Mouse (Mus musculus) liver, postnatal 0 days (tissue): ENCODE results near the gene Syt7. TPM values are rescaled to one million over a fixed set of nuclear protein-coding genes. Genes with fewer than 3 reads are reported as not detected.

ENCODE experiments used
- ATAC-seq: fragments of 200-750 bp; cut with Nextera tagmentation; 2 replicates; pipeline ENCODE4 v1.8.0; 2017; ENCODE audit warnings: mild to moderate bottlenecking, moderate library complexity
- DNase-seq: peaks from one replicate; pipeline ENCODE4 v3.0.0-alpha.2; 2016
- H3K27ac ChIP-seq: fragments of 300-500 bp; sonication (generic); 2 replicates; pipeline ENCODE4 v1.5.1; 2014; ENCODE audit warnings: antibody characterized with exemption, moderate library complexity, mild to moderate bottlenecking, low read depth
- H3K27me3 ChIP-seq: fragments of 300-500 bp; sonication (generic); 2 replicates; pipeline ENCODE4 v1.6.1; 2014; ENCODE audit warnings: low read length, control low read depth, mixed read lengths; ENCODE audit not compliant: insufficient read depth
- H3K36me3 ChIP-seq: fragments of 300-500 bp; sonication (generic); replicated peaks from 2 replicates; pipeline ENCODE4 v1.6.1; 2014; ENCODE audit warnings: mild to moderate bottlenecking, control low read depth, low read length, moderate library complexity, mixed read lengths; ENCODE audit not compliant: insufficient read depth
- H3K4me1 ChIP-seq: fragments of 300-500 bp; sonication (generic); 2 replicates; pipeline ENCODE4 v1.6.1; 2014; ENCODE audit warnings: antibody characterized with exemption, mild to moderate bottlenecking, control low read depth; ENCODE audit not compliant: insufficient read depth
- H3K4me2 ChIP-seq: fragments of 300-500 bp; sonication (generic); 2 replicates; pipeline ENCODE4 v1.6.1; 2014; ENCODE audit warnings: low read depth, mild to moderate bottlenecking, low read length, moderate library complexity, mixed read lengths
- H3K4me3 ChIP-seq: fragments of 300-500 bp; sonication (generic); 2 replicates; pipeline ENCODE4 v1.5.1; 2014; ENCODE audit warnings: low read depth, low read length
- H3K9ac ChIP-seq: fragments of 300-500 bp; sonication (generic); replicated peaks from 2 replicates; pipeline ENCODE4 v1.6.1; 2014; ENCODE audit warnings: mild to moderate bottlenecking, moderate library complexity
- H3K9me3 ChIP-seq: fragments of 300-500 bp; sonication (generic); 2 replicates; pipeline ENCODE4 v1.6.1; 2016; ENCODE audit warnings: mild to moderate bottlenecking, control low read depth, low read length, mixed read lengths
- CTCF ChIP-seq: sonication (generic); IDR thresholded peaks from 2 replicates; pipeline ENCODE4 v1.5.1; 2016; ENCODE audit warnings: antibody characterized with exemption, low read depth
- EP300 ChIP-seq: IDR thresholded peaks from 2 replicates; pipeline ENCODE4 v1.6.1; 2016; ENCODE audit warnings: antibody characterized with exemption, low read depth, mild to moderate bottlenecking
- WGBS: fragments of 180-500 bp; shearing (Covaris S2); extraction: QIAGEN DNeasy Blood & Tissue Kit; methylation state at CpG from one replicate; pipeline ENCODE4 v1.1.7; 2014; ENCODE audit not compliant: insufficient replicate concordance; 5-methylcytosine and 5-hydroxymethylcytosine counted together
- polyA plus RNA-seq: library from polyadenylated mRNA; unstranded; fragments of >200 nt; fragmentation: Nextera tagmentation; extraction: Ambion mirVana; gene quantifications from 2 replicates; pipeline ENCODE4 v1.2.1, GENCODE M21; 2015

Syt7 gene
- polyA plus RNA-seq, 1 experiment from 2014 or later, result 0.04 TPM

- no peaks in the 10 kb centered on the region for H3K27me3 ChIP-seq
- no peak overlapping the region for H3K4me2 ChIP-seq
- H3K9me3 ChIP-seq, result no peaks in the 10 kb centered on the region
- H3K4me1 ChIP-seq, result no peaks in the 10 kb centered on the region
- no peak overlapping the region for H3K27ac ChIP-seq
- no peaks in the 10 kb centered on the region for H3K36me3 ChIP-seq
- WGBS, result 43% methylated on average over 6 of the region's 6 CpGs
- TF ChIP-seq CTCF (no peak), EP300 (no peak)
- no peak overlapping the region for H3K4me3 ChIP-seq
- no peak overlapping the region for H3K9ac ChIP-seq
- DNase-seq, result no peak
- ATAC-seq, result no peak
Measured at GRCm38 (mm10) chr19:10398296-10398695, 9.4 kb downstream of the Syt7 start.

- ATAC-seq (peak; percentile 51; the same call in 1 of the 2 replicates), DNase-seq (peak; percentile 78)
- WGBS, result 22% methylated on average over 16 of the region's 16 CpGs
Measured at GRCm38 (mm10) chr19:10402771-10403494, 14.0 kb downstream of the Syt7 start.

GRCm38 (mm10) chr19:10403593-10404380, 14.9 kb downstream of the Syt7 start:
- Histone ChIP-seq H3K4me1 (no peaks in the 10 kb centered on the region), H3K27me3 (no peaks in the 10 kb centered on the region), H3K4me2 (no peak overlapping the region), H3K9me3 (no peaks in the 10 kb centered on the region), H3K9ac (no peak overlapping the region), H3K36me3 (no peaks in the 10 kb centered on the region), H3K27ac (no peak overlapping the region), H3K4me3 (no peak overlapping the region)
- TF ChIP-seq EP300 (no peak), CTCF (no peak)
- WGBS, result 68% methylated on average over 10 of the region's 10 CpGs
- ATAC-seq, result no peak
- no peak for DNase-seq

More at GRCm38 (mm10) chr19:10402771-10403494, 14.0 kb downstream of the Syt7 start:
- H3K27ac ChIP-seq, result no peak overlapping the region
- H3K9me3 ChIP-seq, result no peaks in the 10 kb centered on the region
- no peak overlapping the region for H3K9ac ChIP-seq
- no peaks in the 10 kb centered on the region for H3K27me3 ChIP-seq
- no peaks in the 10 kb centered on the region for H3K4me1 ChIP-seq
- TF ChIP-seq EP300 (no peak), CTCF (peak; percentile 58)
- no peaks in the 10 kb centered on the region for H3K36me3 ChIP-seq
- H3K4me3 ChIP-seq, result no peak overlapping the region
- no peak overlapping the region for H3K4me2 ChIP-seq

GRCm38 (mm10) chr19:10404424-10404823, 15.5 kb downstream of the Syt7 start:
- DNase-seq (no peak), ATAC-seq (no peak)
- TF ChIP-seq EP300 (no peak), CTCF (no peak)
- Histone ChIP-seq H3K9ac (no peak overlapping the region), H3K27ac (no peak overlapping the region), H3K36me3 (no peaks in the 10 kb centered on the region), H3K4me3 (no peak overlapping the region), H3K9me3 (no peaks in the 10 kb centered on the region), H3K27me3 (no peaks in the 10 kb centered on the region), H3K4me2 (no peak overlapping the region), H3K4me1 (no peaks in the 10 kb centered on the region)
- WGBS, result 79% methylated on average over 10 of the region's 10 CpGs

GRCm38 (mm10) chr19:10404911-10405310, 16.0 kb downstream of the Syt7 start:
- Histone ChIP-seq H3K27me3 (no peaks in the 10 kb centered on the region), H3K4me3 (no peak overlapping the region), H3K9me3 (no peaks in the 10 kb centered on the region), H3K27ac (no peak overlapping the region), H3K9ac (no peak overlapping the region), H3K4me2 (no peak overlapping the region), H3K36me3 (no peaks in the 10 kb centered on the region), H3K4me1 (no peaks in the 10 kb centered on the region)
- ATAC-seq (no peak), DNase-seq (no peak)
- no peak for TF ChIP-seq CTCF
- no peak for TF ChIP-seq EP300
- 51% methylated on average over 2 of the region's 2 CpGs for WGBS

- H3K9ac ChIP-seq, result no peak overlapping the region
- H3K27me3 ChIP-seq, result no peaks in the 10 kb centered on the region; the same call in 1 of the 2 replicates
- ATAC-seq (no peak), DNase-seq (no peak)
- no peaks in the 10 kb centered on the region for H3K4me1 ChIP-seq
- WGBS, result 6% methylated on average over 19 of the region's 19 CpGs
- no peak overlapping the region for H3K4me3 ChIP-seq
- no peaks in the 10 kb centered on the region for H3K36me3 ChIP-seq
- no peaks in the 10 kb centered on the region for H3K9me3 ChIP-seq
- H3K27ac ChIP-seq, result no peak overlapping the region
- TF ChIP-seq EP300 (no peak), CTCF (no peak)
- H3K4me2 ChIP-seq, result no peak overlapping the region
Measured at GRCm38 (mm10) chr19:10413701-10414242, 24.9 kb downstream of the Syt7 start.
